Mouse (Mus musculus): ENCODE data around the gene Ski. TPM values are rescaled to one million over a fixed set of nuclear protein-coding genes. Genes with fewer than 3 reads are reported as not detected.
"Not testable (repeated sequence)": the region's sequence is repeated elsewhere in the genome, so short reads cannot be mapped to it uniquely, and the experiment has no call there.

Ski gene
- 10 to 100 TPM; 55.0 to 63.9 TPM for total RNA-seq (2021)

GRCm38 (mm10) chr4:155222552-155222840 is at the start of gene Ski:
Gene Ski, minus strand, starts transcription at chr4:155222592.
- intact Hi-C loops (cut with DNase I): loop anchor here (5.0 kb wide), 1 partner anchor 95 kb away; no protein-coding TSS in a partner anchor
- DNase-seq (ENCODE audit: low spot score): no peak

GRCm38 (mm10) chr4:155268382-155268781 is 46.0 kb upstream of the Ski start:
- intact Hi-C loops (cut with DNase I): loop anchor here (1.0 kb wide), 1 partner anchor 40 kb away; no protein-coding TSS in a partner anchor

GRCm38 (mm10) chr4:155267639-155268175 is 45.3 kb upstream of the Ski start:
- intact Hi-C loops (cut with DNase I): loop anchor here (1.0 kb wide), 1 partner anchor 41 kb away; no protein-coding TSS in a partner anchor
- DNase-seq (ENCODE audit: low spot score): no peak

More at GRCm38 (mm10) chr4:155268382-155268781, 46.0 kb upstream of the Ski start:
- peak; percentile 36 for DNase-seq (ENCODE audit: low spot score)

GRCm38 (mm10) chr4:155267047-155267543 is 44.7 kb upstream of the Ski start:
- intact Hi-C loops (cut with DNase I): no loop called here
- DNase-seq (ENCODE audit: low spot score): no peak

- DNase-seq (ENCODE audit: low spot score): no peak
- intact Hi-C loops (cut with DNase I): no loop called here
Measured at GRCm38 (mm10) chr4:155264521-155265321, 42.3 kb upstream of the Ski start.

GRCm38 (mm10) chr4:155252253-155252652 is 29.9 kb upstream of the Ski start:
- intact Hi-C loops (cut with DNase I): loop anchor here (5.0 kb wide), 1 partner anchor 55 kb away; no protein-coding TSS in a partner anchor
- no peak for DNase-seq (ENCODE audit: low spot score)

GRCm38 (mm10) chr4:155251147-155251546 is 28.8 kb upstream of the Ski start:
- intact Hi-C loops (cut with DNase I): loop anchor here (5.0 kb wide), 1 partner anchor 56 kb away; no protein-coding TSS in a partner anchor
- no peak for DNase-seq (ENCODE audit: low spot score)

- no peak for DNase-seq (ENCODE audit: low spot score)
Measured at GRCm38 (mm10) chr4:155250361-155251117, 28.1 kb upstream of the Ski start.

GRCm38 (mm10) chr4:155249648-155250351 is 27.4 kb upstream of the Ski start, which contains the start of gene Faap20:
Gene Faap20, plus strand, starts transcription at chr4:155249802.
- intact Hi-C loops (cut with DNase I): loop anchor here (1.0 to 10.0 kb wide), 6 partner anchors 25 to 375 kb away; no protein-coding TSS in a partner anchor
- DNase-seq (ENCODE audit: low spot score): peak; percentile 89

More at GRCm38 (mm10) chr4:155250361-155251117, 28.1 kb upstream of the Ski start:
- intact Hi-C loops (cut with DNase I): loop anchor here (5.0 kb wide), 1 partner anchor 57 kb away; no protein-coding TSS in a partner anchor

GRCm38 (mm10) chr4:155249257-155249647 is 26.9 kb upstream of the Ski start:
- intact Hi-C loops (cut with DNase I): loop anchor here (1.0 to 10.0 kb wide), 5 partner anchors 24 to 374 kb away; no protein-coding TSS in a partner anchor
- DNase-seq (ENCODE audit: low spot score): peak; percentile 86

GRCm38 (mm10) chr4:155248054-155248453 is 25.7 kb upstream of the Ski start:
- DNase-seq (ENCODE audit: low spot score): not testable (repeated sequence)
- intact Hi-C loops (cut with DNase I): loop anchor here (1.0 to 10.0 kb wide), 5 partner anchors 12 to 373 kb away; no protein-coding TSS in a partner anchor

- DNase-seq (ENCODE audit: low spot score): no peak
- intact Hi-C loops (cut with DNase I): loop anchor here (5.0 to 10.0 kb wide), 3 partner anchors 59 to 372 kb away; no protein-coding TSS in a partner anchor
Measured at GRCm38 (mm10) chr4:155246691-155247105, 24.3 kb upstream of the Ski start.

- intact Hi-C loops (cut with DNase I): loop anchor here (5.0 to 10.0 kb wide), 3 partner anchors 59 to 371 kb away; no protein-coding TSS in a partner anchor
- no peak for DNase-seq (ENCODE audit: low spot score)
Measured at GRCm38 (mm10) chr4:155245770-155246492, 23.5 kb upstream of the Ski start.

GRCm38 (mm10) chr4:155243233-155243632 is 20.8 kb upstream of the Ski start:
- intact Hi-C loops (cut with DNase I): loop anchor here (10.0 kb wide), 2 partner anchors 118 to 368 kb away; no protein-coding TSS in a partner anchor
- DNase-seq (ENCODE audit: low spot score): no peak

- intact Hi-C loops (cut with DNase I): loop anchor here (10.0 kb wide), 2 partner anchors 117 to 367 kb away; no protein-coding TSS in a partner anchor
- no peak for DNase-seq (ENCODE audit: low spot score)
Measured at GRCm38 (mm10) chr4:155242292-155242691, 19.9 kb upstream of the Ski start.

- intact Hi-C loops (cut with DNase I): loop anchor here (10.0 kb wide), 2 partner anchors 117 to 367 kb away; no protein-coding TSS in a partner anchor
- no peak for DNase-seq (ENCODE audit: low spot score)
Measured at GRCm38 (mm10) chr4:155241789-155242188, 19.4 kb upstream of the Ski start.

GRCm38 (mm10) chr4:155239494-155239893 is 17.1 kb upstream of the Ski start:
- DNase-seq (ENCODE audit: low spot score): no peak
- intact Hi-C loops (cut with DNase I): no loop called here

GRCm38 (mm10) chr4:155238276-155238675 is 15.9 kb upstream of the Ski start:
- DNase-seq (ENCODE audit: low spot score): no peak
- intact Hi-C loops (cut with DNase I): no loop called here

Data from heart, postnatal 25 days (tissue).